Mouse (Mus musculus): ENCODE data around the gene Slc25a54. TPM values are rescaled to one million over a fixed set of nuclear protein-coding genes. Genes with fewer than 3 reads are reported as not detected.

Slc25a54 gene
- total RNA-seq (2023), result not detected

DNA sequence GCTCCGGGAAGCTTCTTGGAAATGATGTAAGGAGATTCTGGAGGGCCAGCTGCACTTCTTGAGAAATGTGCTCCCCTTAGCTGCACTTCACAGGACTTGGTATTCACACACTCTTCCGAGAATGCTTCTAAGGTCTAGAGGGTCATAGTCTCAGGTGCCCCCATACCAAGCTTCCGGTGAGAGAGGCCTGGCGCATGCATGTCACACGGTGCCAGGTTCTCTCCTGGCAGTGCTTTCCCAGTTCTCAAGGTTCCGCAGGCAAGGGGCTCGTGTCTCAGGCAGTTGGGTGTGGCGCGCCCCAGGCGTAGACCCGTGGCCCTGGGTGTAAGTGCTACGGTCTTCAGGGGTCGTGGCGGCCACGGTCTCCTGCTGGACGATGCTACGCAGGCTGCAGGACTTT lies at the start of gene Slc25a54:
TSS of gene Slc25a54 (plus strand) at position 301 of the 400 bp plus-strand sequence.

DNA sequence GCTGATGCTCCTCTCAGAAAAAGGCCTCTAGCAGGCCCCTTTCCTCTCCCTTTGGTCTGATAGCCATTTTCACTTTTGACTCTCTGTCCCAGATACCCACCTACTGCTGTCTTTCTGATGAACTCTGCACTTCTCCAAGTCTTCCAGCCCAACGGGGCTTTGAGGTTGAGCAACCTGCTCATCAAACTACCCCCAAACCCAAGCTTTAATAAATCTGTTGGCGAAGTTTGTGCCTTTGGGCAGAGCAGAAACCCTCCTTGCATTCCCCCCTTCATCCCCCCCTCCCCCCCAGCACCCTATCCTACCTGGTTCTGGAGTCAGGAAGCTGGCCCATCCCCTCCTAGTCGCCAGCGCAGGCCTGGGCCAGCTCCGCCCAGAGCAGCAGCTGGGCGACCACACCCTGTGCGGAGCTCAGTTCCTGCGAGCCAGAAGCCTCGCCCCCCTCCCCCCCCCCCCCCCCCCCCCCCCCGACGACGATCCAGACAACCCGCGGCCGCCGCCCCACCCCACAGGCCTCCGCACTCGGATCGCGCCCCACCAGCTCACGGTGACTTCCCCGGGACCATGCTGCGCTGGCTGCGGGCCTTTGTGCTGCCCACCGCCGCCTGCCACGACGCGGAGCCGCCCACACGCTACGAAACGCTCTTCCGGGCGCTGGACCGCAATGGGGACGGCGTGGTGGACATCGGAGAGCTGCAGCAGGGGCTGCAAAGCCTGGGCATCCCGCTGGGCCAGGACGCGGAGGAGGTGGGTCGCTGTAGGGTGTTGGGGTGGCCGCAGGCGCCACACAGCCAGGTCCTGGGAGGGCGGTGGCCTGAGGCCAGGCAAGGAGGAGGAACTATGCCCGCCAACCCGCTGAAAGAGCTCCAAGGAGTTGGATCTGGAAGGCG lies 42.6 kb downstream of the Slc25a54 start, which contains the start of gene Slc25a24:
TSS of gene Slc25a24 (plus strand) at position 509 of the 890 bp plus-strand sequence.

Other genes starting within 250 kb of the Slc25a54 start
- 10 to 100 TPM; 86.8 to 97.6 TPM for gene Stxbp3, start 239.9 kb upstream of the Slc25a54 start, total RNA-seq (2023)
- gene Fndc7, start 190.5 kb upstream of the Slc25a54 start, total RNA-seq (2023), result 1 to 10 TPM; 1.4 to 2.1 TPM
- gene Prpf38b, start 168.7 kb upstream of the Slc25a54 start, total RNA-seq (2023), result 100 to 1,000 TPM; 250 to 251 TPM
- not detected for gene Henmt1, start 140.6 kb upstream of the Slc25a54 start, total RNA-seq (2023)
- gene Gm9857, start 140.0 kb upstream of the Slc25a54 start, total RNA-seq (2023), result not detected
- 1 to 10 TPM; 7.2 to 9.3 TPM for gene Fam102b, start 52.9 kb upstream of the Slc25a54 start, total RNA-seq (2023)
- 1 to 10 TPM; 3.8 to 4.5 TPM for gene Slc25a24, start 42.7 kb downstream of the Slc25a54 start, total RNA-seq (2023)

Data from B cell, adult 67 days (primary cell).